Mouse (Mus musculus) testis, postnatal 14 days (tissue): ENCODE results near the gene Gdf9.

Experiments
- DNase-seq: peaks from one replicate; pipeline ENCODE4 v3.0.0; 2021; ENCODE audit warnings: low spot score

Gdf9 gene

DNA sequence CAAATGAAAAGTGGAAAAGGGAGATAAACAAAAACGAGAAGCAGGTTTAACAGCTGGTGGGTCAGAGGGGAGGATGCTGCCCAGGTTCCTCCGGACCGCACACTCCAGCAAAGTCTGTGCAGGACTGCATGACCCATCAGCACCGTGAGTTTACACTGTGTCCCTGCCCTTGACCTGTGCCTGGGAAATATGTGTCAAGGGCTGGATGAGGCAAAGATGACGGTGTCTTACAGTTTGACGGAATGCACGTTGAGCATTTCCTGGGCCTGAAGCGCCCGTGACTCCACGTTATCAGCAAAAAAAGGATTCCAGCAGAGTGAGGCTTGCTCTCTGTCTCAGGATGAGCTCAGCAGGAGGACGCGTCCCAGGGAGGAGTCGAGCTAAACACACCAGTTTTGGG lies 14.7 kb downstream of the Gdf9 start:
- no peak for DNase-seq

DNA sequence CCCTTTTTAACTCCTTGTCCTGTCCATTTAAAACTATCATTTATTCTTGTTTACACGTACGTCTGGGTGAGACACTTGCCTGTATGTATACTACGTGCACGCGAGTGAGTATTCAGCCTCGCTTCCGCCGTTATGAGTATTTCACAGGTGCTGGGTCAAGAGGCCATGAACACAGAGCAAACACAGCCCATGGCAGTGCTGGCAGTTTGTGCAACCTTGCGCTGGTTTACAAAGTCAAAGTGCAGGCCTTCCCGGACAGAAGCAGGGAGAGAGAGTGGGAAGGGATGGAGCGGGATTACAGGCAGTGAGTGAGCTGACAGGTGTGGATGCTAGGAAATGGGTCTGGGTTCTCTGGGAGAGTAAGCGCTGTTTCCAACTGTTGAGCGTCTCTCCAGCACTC lies 15.4 kb downstream of the Gdf9 start:
- no peak for DNase-seq

DNA sequence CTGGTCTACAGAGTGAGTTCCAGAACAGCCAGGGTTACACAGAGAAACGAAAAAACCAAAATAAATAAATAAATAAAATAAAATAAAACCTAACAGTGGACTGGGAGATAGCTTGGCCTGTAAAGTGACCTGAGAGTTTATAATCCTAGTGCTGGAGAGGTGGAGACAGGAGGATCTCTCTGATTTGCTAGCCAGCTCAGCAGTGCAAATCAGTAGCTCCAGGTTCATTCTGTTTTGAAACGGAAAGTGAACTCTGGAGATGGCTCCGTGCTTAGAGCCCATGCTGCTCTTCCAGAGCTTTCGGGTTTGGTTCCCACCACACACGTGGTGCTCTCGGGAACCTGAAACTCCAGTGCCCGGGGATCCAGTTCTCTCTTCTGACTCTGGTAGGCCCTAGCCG lies 17.2 kb downstream of the Gdf9 start:
- no peak for DNase-seq

DNA sequence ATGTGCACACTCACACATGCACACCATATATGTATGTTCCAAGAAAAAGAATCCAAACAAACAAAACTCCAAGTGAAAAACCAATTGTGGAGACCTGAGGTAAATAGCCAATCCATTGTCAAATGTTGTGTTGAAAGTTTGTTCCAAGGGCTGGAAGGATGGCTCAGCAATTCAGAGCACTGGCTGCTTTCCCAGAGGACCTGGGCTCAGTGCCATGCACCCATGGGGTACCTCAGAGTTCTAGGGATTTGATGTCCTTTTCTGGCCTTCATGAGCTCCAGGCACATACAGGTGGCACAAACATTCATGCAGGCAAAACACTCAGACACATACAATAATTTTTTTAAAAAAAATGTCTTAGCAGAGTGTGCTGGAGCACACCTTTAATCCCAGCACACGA lies 17.7 kb downstream of the Gdf9 start:
- no peak for DNase-seq

DNA sequence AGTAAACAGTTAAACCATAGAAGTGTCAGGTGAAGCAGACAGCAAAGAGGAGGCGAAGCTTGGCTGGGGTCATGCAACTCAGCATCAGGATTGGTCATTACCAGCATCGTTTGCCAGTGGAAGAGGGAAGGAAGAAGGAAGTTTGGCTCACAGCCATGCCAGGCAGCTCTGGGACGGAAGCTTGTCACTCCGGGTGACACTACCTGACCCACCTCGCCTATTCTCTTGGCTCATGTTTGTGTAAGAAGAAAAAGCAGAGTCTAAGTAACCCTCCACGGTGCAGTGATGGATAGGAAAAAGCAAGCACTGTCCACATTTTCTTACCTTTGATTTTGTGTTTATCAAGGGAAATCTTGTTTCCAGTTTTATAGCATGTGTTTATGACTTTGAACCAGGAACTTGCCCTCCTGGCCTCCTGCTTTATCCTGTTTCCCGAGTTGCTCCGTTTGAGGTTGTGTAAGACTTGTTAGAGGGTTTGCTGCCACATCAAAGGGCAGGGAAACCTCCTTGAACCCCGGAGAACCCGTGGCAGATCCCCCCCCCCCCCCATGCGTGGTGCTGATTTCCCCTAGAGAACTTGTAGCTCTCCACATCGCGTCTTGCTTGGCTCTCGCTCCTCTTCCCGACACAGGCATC lies 19.4 kb downstream of the Gdf9 start:
- no peak for DNase-seq

DNA sequence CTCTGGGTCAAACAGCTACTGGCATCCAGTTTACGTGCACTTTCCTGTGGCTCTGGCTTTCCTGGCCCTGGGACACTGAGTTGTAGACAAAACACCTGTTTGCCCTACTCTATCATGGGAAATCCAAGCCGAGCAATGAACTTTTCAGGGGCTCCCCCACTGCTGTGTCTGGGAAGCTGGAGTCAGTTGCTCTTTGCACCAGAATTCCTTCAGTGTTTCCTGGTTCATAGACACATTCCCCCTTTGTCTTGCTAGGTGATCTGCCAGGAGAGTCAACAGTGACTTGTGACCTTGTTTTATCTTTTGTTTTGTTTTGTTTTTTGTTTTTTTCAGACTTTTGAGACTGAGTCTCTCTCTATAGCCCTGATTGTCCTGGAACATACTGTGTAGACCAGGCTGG lies 20.5 kb downstream of the Gdf9 start:
- DNase-seq = no peak

DNA sequence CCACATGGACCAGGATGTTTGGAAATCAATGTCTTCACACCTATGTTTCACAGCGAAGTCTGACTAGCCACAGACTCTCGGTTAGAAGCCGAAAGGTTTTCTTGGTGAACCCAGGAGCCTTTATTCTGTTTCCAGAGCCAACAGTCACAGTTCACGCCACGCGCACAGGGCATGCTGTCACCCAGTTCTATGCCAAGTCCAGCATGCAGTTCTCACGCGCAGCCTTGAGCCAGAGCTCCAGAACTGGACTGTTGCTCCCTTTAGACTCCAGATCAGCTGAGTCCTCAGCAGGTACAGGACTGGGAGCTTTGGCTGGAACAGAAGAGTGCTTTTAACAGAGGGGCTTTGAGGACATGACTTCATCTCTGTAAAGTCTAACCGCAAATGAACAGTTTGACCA lies 21.6 kb downstream of the Gdf9 start:
- DNase-seq = no peak

DNA sequence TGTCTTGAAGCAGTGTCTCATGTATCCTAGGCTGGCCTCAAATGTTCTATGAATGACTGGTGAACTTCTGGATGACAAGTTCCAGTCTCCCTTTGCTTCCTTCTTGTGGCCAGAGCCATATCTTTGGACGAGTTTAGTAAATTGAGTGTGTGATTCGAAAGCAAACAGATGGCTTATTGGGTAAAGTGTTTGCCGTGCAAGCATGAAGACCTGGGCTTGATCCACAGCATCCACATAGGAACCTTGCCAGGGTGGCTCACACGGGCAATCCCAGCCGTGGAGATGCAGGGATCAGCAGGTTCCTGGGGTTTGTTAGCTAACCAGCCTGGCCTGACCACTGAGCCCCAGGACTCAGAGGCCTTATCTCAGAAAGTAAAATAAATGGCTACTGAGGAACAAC lies 22.2 kb downstream of the Gdf9 start:
- no peak for DNase-seq

DNA sequence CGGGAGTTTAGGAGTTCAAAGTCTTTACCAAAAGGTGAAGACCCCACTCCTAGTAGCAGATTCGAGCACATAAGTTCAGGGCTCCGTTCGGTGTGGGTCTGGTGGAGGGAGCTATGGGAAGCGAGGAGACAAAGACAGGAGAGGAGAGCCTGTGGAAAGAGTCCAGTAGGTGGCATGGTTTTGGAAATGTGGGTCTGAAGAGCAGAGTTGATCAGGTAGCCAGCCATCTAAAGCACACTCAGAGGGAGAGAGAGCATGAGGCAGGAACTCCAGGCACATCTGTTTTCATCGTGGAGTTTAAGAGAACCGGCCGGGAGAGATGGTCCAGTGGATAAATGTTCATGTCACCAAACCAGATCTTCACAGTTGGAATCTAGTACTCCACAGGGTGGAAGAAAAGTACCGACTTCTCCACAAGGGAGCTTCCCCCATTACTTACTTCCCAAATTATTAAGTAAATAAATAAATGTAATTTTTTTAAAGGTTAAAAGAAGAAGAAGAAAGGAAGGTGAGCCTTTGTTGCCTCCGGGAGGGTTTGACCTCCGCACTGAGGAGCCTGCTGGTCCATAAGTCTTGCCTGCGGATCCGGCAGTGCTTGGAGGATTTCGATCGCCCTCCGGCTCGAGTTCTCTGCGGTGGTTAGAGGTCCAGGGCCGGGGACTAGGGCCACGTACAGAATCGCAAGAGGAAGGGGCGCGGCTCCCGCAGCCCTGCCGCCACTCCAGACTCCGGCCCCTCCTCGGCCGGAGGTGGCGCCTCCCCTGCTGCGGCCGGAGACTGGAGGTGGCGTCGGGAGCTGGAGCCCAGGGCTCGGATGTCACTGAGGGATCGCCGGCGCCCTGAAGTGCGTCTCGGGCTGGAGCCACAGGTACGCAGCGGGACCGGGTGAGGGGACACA lies 25.9 kb downstream of the Gdf9 start, which contains the start of the genes Gm10447 and Shroom1:
Gene Gm10447, minus strand, starts transcription at position 637 of the 898 bp plus-strand sequence.
Gene Shroom1, plus strand, starts transcription at position 732 of the 898 bp plus-strand sequence.
- no peak for DNase-seq

DNA sequence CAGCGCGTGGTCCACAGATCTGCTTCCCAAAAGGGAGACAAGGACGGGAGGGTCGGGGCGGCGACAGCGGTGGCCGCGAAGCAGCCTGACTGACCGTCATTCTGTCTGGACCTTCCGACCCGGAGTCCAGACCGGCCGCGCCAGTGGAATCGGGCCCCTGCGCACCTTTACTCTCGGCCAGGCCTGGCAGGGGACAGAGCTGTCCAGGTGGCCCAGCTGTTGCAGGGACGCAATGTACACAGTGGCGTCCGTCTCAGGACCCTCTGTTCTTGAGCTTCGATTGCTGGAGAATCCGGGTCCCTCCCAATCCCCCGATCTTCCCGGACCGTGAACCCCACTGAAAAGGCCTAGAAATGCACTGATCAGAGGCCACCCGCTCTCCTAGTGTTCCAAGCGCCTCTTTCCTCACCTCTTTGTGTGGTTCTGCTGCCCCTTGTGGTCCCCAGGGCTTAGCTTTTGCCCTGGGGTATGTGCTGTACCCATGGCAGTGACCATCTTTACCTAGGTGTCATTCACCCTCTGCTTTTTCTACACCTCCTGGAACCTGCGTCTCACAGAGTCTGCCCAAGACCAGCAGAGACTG lies 26.6 kb downstream of the Gdf9 start:
- no peak for DNase-seq

DNA sequence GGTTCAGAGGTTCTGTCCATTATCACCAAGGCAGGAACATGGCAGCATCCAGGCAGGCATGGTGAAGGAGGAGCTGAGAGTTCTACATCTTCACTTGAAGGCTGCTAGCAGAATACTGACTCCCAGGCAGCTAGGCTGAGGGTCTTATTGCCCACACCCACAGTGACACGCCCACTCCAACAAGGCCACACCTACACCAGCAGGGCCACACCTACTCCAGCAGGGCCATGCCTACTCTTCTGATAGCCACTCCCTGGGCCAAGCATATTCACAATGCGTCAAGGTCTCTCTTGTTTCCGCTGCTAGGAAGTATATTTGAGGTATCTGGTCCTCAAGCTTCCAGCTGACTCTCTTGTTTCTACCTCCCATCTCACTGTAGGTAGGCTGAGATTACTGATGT lies 28.2 kb downstream of the Gdf9 start:
- no peak for DNase-seq

DNA sequence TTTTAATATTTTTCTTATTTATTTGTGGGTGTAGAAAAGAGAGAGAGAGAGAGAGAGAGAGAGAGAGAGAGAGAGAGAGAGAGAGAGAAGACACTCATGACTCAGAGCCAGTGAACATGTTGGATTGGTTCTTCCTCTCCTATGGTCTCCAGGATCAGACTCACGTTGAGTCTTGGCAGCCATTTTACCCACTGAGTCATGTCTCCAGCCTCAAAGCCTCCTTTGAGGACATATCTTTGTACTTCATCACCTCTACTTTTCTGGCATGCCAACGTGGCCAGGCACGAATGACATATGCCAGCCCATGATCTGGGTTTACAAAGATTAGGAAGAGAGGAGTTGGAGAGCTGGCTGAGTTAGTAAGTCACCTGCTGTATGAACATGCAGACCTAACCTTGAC lies 29.4 kb downstream of the Gdf9 start:
- no peak for DNase-seq

DNA sequence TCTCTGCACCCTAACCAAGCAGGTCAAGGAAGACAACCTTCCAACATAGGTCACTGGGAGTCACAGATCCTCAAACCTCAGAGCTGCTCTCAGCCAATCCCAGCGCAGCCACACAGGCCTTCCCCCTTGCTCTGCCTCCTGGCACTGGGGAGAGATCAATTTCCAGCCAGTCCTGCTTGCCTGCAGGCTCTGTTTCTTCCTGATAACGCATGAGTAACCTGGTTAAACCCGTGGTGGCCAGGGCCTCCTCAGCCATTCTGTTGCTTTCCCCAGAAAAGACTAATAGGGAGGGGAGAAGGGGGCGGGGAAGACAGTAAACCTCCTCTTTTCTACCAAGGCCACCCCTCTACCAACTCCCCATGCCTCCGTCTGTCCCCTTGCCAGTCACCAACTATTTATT lies 30.9 kb downstream of the Gdf9 start:
- DNase-seq = no peak

DNA sequence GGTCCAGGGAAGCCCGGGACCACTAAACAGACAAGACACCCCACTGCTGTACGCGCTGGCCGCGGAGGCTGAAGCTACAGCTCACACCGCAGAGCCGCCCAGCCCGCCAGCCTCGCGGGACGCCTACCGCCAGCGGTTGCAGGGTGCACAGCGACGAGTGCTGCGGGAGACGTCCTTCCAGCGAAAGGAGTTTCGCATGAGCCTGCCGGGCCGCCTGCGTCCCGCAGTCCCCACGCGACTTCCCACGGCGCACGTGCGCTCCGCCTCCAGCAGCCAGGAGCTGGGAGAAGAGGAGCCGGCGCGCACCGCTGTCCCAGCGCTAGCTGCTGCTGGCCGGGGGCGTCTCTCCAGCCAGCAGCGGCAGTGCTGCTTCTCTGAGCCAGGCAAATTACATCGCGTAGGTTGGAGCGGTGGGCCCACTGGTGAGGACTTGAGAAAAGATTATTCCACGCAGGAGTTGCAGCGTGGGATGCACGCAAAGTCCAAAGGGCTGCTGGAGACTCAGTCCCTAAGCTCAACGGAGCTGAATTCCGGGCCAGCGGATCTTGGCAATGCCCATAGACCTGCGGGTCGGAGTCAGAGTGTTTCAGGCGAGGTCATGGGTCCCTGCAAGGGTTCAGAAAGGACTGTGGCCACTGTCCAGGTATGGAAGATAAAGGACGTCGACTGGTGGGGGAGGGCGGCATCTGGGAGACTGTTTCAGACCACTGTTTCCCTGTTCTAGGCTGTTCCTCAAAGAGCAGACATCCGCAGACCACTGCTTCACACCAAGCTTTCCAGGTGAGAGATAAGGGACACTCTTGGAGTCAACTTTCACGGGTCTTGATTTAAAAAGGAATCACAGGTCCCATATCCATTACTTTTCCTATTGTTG lies 33.0 kb downstream of the Gdf9 start:
- no peak for DNase-seq

DNA sequence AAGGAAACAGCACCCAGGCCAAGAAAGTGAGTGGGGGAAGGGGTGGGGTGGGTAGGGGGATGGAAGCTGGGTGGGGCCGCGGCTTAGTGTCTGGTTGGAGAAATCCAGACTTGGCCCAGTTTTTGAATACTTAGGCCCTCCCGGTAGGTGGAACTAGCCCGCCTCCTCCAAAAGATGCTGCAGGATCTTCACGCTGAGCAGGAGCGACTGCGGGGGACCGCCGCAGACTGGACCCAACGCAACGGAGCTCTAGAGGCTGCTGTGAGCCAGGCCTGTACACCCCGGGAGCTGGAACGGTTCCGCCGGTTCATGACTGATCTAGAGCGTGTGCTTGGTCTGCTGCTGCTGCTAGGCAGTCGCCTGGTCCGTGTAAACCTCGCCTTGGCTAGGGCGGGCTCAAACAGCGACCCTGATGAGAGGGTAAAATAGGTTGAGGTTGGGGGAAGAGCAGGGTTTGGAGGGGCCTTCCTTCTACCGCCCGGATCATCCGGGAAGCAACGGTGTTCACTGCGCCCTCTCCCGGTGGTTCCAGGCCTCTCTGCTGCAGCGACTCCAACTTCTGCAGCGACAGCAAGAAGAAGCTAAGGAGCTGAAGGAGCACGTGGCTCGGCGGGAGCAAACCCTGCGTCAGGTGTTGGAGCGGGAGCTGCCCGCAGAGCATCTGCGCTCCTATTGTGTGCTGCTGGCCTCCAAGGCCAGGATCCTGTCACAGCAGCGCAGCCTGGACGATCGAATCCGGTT lies 35.6 kb downstream of the Gdf9 start:
- peak; percentile 68 for DNase-seq

DNA sequence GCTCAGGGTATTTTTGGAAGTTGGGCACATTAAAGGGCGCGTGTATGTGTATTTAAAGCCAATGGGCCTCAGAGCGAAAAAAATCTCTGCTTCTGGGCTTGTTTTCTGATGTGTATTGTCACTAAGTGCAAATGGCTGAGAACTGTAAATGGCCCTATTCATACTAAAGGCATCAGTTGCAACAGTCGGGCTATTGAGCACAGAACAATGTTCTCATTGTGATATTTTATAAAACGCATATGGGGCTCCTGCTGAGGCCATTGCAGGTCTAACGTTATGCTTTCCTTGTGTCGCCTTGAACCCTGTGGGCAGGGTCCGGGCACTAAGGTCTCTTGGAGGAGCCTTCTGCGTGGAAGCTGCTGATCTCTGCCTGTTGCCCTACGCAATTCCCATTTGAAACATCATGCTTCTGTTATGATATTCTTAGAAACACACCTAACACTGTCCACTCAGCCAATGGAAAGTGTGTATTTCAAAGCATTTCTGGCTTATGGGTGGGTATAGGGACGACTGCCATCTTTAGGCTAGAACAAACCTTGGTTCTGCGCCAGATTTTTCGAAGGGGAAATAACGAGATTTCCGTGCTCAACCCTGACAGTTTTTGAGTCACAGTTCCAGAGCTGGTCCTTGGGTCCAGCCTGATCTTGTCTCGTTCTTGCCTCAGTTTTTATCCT lies 38.6 kb downstream of the Gdf9 start:
- DNase-seq = no peak

DNA sequence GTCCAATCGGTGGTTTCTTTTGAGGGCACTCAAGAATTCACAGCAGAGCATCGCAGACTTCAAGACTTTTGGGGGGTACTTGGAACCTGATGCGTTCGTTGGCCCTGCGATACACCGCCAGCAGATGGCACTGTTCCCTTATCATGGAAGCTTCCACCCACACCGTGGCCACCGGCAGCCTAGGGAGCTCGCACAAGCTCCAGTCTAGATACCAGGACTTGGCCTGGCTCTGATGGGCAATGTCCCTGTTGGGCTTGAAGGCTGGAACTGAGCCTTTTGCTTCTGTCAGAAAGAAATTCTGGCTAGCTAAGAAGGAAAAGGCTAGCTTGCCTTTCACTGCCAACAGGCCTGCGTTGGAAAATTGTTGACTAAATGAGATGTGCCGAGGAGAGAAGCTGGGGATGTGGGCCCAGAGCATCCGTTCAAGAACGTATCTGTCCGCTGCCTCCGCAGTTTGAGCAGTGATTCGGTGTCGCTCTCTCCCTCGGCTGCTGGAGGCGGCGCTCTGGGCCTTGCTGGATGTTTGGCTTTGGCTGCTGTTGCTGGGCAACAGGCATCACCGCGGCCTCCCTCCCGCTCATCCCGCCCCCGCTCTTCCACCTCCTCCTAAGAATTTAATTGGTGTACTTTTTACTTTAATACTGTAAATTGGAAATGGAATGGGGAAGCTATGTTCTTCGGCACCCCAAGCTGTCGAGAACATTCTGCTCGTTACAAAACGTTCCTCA lies 39.3 kb downstream of the Gdf9 start, which contains the start of gene Gm9837:
Gene Gm9837, minus strand, starts transcription at position 512 of the 728 bp plus-strand sequence.
- peak; percentile 82 for DNase-seq

DNA sequence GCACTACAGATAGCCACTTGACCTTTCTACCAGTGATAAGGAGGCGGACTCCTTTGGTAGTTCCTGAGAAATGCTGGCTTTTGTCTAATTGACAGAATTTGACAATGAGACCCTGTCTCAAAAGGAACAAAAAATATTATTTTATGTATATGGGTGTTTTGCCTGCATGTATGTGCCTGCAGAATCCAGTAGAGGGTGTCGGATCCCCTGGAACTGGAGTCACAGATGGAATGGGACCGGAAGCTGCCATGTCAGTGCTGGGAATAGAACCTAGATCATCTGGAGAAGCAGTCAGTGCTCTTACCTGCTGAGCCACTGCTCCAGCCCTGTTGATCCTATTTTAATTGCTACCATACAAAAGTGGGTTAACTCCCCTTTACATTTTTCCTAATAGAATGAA lies 41.9 kb downstream of the Gdf9 start:
- DNase-seq = no peak

DNA sequence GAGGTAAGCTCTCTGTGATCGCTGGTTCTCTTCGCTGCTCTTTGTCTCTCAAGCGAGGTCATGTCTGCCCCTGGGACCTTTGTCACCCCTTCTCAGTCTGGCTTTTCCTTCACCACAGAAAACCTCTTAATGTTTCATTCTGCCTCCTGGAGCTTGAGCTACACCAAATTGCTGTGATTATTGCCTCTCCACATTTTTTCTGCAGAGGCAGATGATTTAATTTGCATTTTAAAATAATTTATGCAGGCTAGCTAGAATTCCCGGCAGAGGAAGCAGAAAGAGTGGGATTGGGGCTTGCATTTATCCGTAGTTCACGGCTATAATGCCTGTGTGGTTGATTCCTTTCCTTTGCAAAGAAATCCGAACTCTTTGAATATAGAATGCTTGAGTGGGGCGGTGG lies 44.8 kb downstream of the Gdf9 start:
- no peak for DNase-seq

DNA sequence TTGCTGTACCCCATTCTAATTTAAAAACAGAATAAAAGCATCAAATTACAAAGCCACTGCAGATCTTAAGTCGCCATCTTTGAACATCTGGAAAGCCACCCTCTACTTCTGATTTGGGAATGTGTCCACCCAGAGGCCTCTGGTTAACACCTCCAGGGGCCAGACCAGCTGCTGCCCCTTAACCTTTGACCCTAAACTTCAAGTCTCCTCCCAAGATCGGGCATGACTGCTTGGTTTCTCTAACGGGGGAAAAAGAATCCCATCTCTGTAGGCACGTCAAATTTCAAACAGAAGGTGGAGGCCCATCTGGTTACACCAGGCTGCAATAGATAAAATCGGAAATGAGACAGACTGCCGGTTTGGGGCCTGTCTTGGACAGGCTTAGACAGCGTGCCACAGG lies 47.0 kb downstream of the Gdf9 start:
- DNase-seq = no peak
